Mouse (Mus musculus) heart, postnatal 0 days (tissue): Measurements from ENCODE around the gene Pde4d.

ENCODE experiments used
- CTCF ChIP-seq: IDR thresholded peaks from 2 replicates; pipeline ENCODE4 v1.5.1; 2016; ENCODE audit warnings: antibody characterized with exemption, control low read depth, low read depth
- EP300 ChIP-seq: IDR thresholded peaks from 2 replicates; pipeline ENCODE4 v1.6.1; 2016; ENCODE audit warnings: antibody characterized with exemption, low read depth

- TF ChIP-seq CTCF, result no peak
- TF ChIP-seq EP300, result no peak
Observed at GRCm38 (mm10) chr13:109519966-109520646, 1070.4 kb downstream of the Pde4d start.
